Mouse (Mus musculus) neural tube, embryonic 14.5 days (tissue): ENCODE data around the gene Gpr65. TPM values are rescaled to one million over a fixed set of nuclear protein-coding genes. Genes with fewer than 3 reads are reported as not detected.

Source experiments
- ATAC-seq: fragments of 200-750 bp; cut with Nextera tagmentation; 2 replicates; pipeline ENCODE4 v1.8.0; 2017; ENCODE audit warnings: low read depth, mild to moderate bottlenecking, moderate TSS enrichment, moderate library complexity
- H3K27ac ChIP-seq: fragments of 300-500 bp; sonication (generic); 2 replicates; pipeline ENCODE4 v1.5.1; 2014; ENCODE audit warnings: low read depth, mild to moderate bottlenecking, control low read depth, low read length, moderate library complexity, mixed read lengths
- H3K27me3 ChIP-seq: fragments of 300-500 bp; sonication (generic); 2 replicates; pipeline ENCODE4 v1.6.1; 2014; ENCODE audit warnings: low read length; ENCODE audit not compliant: control insufficient read depth, insufficient read depth
- H3K36me3 ChIP-seq: fragments of 300-500 bp; sonication (generic); 2 replicates; pipeline ENCODE4 v1.6.1; 2014; ENCODE audit warnings: low read length, mixed read lengths; ENCODE audit not compliant: control insufficient read depth, insufficient read depth
- H3K4me1 ChIP-seq: fragments of 300-500 bp; sonication (generic); 2 replicates; pipeline ENCODE4 v1.6.1; 2014; ENCODE audit warnings: low read length; ENCODE audit not compliant: control insufficient read depth, insufficient read depth
- H3K4me2 ChIP-seq: fragments of 300-500 bp; sonication (generic); 2 replicates; pipeline ENCODE4 v1.6.1; 2014; ENCODE audit warnings: mild to moderate bottlenecking, low read depth, low read length, control low read depth
- H3K4me3 ChIP-seq: fragments of 300-500 bp; sonication (generic); 2 replicates; pipeline ENCODE4 v1.5.1; 2014; ENCODE audit warnings: low read depth, low read length, control low read depth, mixed read lengths
- H3K9ac ChIP-seq: fragments of 300-500 bp; sonication (generic); replicated peaks from 2 replicates; pipeline ENCODE4 v1.6.1; 2014; ENCODE audit warnings: low read depth, mild to moderate bottlenecking, control low read depth, low read length, mixed read lengths
- H3K9me3 ChIP-seq: fragments of 300-500 bp; sonication (generic); 2 replicates; pipeline ENCODE4 v1.6.1; 2016; ENCODE audit warnings: low read length; ENCODE audit not compliant: control insufficient read depth
- WGBS: fragments of 180-500 bp; shearing (Covaris S2); extraction: QIAGEN DNeasy Blood & Tissue Kit; methylation state at CpG from one replicate; pipeline ENCODE4 v1.1.7; 2014; 5-methylcytosine and 5-hydroxymethylcytosine counted together
- polyA plus RNA-seq: library from polyadenylated mRNA; unstranded; fragments of >200 nt; fragmentation: Nextera tagmentation; extraction: Ambion mirVana; gene quantifications from 2 replicates; pipeline ENCODE4 v1.2.1, GENCODE M21; 2014

Gene Gpr65
- polyA plus RNA-seq, 1 experiment from 2014 or later: not detected

DNA sequence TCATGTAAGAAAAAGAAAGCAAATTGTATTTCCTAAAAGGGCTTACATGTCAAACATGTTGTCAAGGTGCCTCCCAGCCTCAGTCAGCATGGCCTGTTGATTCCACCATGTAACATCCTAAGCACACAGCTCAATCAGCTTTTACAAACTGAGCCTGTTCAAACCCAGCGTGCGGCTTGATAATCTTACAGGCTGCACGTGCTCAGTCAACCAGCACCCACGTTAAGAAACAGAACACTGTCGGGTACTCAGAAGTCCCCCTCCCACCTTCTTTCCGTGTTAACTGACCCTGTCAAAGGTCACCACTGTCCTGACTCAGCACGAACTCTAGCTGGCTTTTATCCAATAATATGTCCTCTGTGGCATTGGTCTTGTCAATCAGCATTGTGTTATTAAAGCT is 4.0 kb downstream of the Gpr65 start:
- Histone ChIP-seq H3K4me1 (no peaks in the 10 kb centered on the region), H3K9ac (no peak overlapping the region), H3K9me3 (no peaks in the 10 kb centered on the region), H3K27ac (no peak overlapping the region), H3K36me3 (no peaks in the 10 kb centered on the region), H3K27me3 (no peaks in the 10 kb centered on the region), H3K4me3 (no peak overlapping the region), H3K4me2 (no peak overlapping the region)
- no peak for ATAC-seq
- WGBS: 74% methylated on average over 7 of the region's 7 CpGs

DNA sequence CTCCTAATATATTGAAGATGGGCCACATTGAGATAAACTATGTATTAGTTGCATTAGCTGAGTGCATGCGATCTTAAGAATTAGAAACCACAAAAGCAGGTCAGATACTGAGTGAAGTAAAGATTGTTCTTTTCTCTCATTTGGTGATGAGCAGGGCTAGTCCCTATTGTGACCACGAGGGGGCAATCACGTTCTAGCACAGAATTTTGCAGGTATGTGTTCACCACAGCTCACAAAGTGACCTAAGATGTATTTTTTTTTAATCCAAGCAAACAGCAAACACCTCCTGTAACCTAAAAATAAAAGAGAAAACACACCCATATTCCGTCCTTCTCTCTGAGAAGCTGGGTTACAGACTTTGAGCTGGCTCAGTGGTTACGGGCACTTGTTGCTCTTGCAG is 12.1 kb downstream of the Gpr65 start:
- ATAC-seq: no peak; the same call in 1 of the 2 replicates
- Histone ChIP-seq H3K4me1 (no peaks in the 10 kb centered on the region), H3K27me3 (no peaks in the 10 kb centered on the region), H3K36me3 (no peaks in the 10 kb centered on the region), H3K4me2 (no peak overlapping the region), H3K9ac (no peak overlapping the region), H3K4me3 (no peak overlapping the region), H3K9me3 (no peaks in the 10 kb centered on the region), H3K27ac (no peak overlapping the region)
- WGBS: 37% methylated on average over 5 of the region's 5 CpGs

DNA sequence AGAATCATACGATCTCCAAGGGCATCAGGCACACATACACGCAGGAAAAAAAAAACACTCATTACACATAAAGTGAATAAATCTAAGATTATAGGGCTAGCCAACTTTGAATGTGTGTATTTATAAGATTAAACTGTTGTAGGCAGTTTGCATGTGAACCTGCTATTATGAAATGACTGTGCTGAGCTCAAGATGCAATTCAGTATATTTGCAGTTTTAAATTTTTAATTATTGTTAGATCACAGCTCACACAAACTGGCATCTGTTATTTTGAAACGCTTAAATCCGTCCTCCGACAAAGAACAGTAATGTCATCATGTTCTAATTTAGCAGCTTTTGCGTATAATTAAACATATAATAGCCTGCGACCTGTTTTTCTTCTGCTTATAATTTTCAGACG is 12.6 kb downstream of the Gpr65 start:
- Histone ChIP-seq H3K4me2 (no peak overlapping the region), H3K4me3 (no peak overlapping the region), H3K36me3 (no peaks in the 10 kb centered on the region), H3K27me3 (no peaks in the 10 kb centered on the region), H3K4me1 (no peaks in the 10 kb centered on the region), H3K9me3 (no peaks in the 10 kb centered on the region), H3K9ac (no peak overlapping the region), H3K27ac (no peak overlapping the region)
- no peak for ATAC-seq
- WGBS: 75% methylated on average over 8 of the region's 8 CpGs

DNA sequence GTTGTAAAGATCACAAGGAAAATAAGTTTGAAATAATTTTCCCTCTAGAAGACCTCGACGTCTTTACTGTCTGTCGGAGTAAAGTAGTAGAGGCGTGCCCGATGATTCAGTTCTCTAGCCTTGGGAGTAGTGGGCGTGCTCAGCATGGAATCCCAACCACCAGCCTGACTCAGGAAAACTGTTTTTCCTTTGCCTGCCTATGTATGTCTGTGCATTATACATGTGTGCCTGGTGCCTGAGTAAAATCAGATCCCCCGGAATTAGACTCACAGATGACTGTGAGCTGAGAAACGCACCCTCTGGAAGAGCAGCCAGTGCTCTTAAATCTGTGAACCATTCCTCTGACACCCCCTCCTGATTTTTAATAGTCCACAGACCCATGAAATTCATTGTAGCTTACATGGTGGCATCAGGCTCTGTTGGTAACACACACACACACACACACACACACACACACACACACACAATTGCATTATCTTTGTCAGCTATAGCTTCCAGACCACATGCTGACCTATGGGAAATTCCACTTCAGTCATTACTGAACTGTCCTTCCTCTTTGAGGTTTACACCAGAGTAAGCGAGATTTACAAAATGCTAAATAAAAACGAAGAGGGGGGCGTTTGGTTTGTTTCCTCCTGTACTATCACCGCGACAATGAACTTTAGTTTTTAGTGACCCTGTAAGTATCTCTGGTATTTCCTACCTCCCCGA is 14.5 kb downstream of the Gpr65 start:
- H3K9me3 ChIP-seq: no peaks in the 10 kb centered on the region
- no peak overlapping the region for H3K4me3 ChIP-seq
- H3K9ac ChIP-seq: no peak overlapping the region
- no peak overlapping the region for H3K4me2 ChIP-seq
- H3K36me3 ChIP-seq: no peaks in the 10 kb centered on the region
- no peak for ATAC-seq
- no peaks in the 10 kb centered on the region for H3K27me3 ChIP-seq
- H3K4me1 ChIP-seq: no peaks in the 10 kb centered on the region
- H3K27ac ChIP-seq: no peak overlapping the region
- WGBS: 87% methylated on average over 14 of the region's 14 CpGs

DNA sequence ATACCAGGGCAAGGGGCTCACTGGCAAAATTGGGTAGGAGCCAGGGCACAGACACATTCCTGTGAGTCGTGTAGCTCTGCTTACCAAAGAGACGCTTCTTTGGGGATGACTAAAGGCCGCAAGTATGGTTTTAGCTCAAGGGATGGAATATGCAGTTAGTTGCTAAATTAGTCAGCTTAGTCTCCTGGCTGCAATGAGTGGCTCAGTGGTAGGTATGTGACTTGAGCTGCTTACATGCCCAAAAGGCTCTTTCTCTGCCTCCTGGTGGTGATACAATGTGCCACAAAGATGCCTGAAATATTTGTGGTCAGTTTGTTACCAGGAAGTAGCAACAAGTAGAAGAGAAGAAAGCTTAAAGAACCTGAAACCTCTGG is 15.0 kb downstream of the Gpr65 start:
- H3K4me2 ChIP-seq: no peak overlapping the region
- H3K27ac ChIP-seq: no peak overlapping the region
- H3K4me1 ChIP-seq: no peaks in the 10 kb centered on the region
- no peaks in the 10 kb centered on the region for H3K36me3 ChIP-seq
- no peak overlapping the region for H3K4me3 ChIP-seq
- H3K9me3 ChIP-seq: no peaks in the 10 kb centered on the region
- no peak overlapping the region for H3K9ac ChIP-seq
- H3K27me3 ChIP-seq: no peaks in the 10 kb centered on the region
- WGBS: 89% methylated on average over 3 of the region's 3 CpGs
- ATAC-seq: no peak

DNA sequence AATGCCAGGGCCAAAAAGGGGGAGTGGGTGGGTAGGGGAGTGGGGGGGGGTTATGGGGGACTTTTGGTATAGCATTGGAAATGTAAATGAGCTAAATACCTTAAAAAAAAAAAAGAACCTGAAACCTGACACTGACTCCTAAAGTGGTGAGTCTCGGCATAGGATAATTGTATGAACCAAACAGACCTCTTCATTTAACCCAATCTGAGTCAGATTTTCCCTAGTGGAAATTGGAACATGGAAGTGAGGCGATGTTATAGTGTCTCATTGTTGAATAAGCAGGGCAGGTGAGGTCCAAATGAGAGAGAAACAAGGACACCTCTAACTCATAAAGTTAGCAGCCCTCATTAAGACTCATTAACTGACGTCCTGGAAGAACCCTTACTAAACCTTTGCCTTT is 16.0 kb downstream of the Gpr65 start:
- WGBS: 91% methylated on average over 3 of the region's 3 CpGs
- H3K9ac ChIP-seq: no peak overlapping the region

DNA sequence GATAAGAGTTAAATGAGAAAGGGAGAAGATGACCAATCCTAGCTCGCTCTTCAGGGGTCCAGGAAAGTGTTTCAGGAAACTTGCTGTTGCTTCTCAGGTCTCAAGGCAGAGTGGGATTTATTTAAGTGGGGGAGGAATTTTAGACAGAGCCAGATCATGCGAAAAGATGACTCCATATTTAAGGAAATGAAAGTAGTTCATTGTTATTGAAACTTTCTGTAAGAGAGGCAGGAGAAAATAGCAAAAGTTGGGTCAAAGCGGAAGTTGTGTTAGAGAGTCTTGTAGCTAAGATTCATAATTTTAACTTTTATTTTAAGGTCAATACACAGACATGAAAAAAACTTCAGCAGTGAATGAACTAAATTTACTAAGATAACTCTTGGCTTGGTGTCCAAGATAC is 22.0 kb downstream of the Gpr65 start:
- no peak for ATAC-seq
- no peak overlapping the region for H3K4me2 ChIP-seq
- no peak overlapping the region for H3K9ac ChIP-seq
- H3K27ac ChIP-seq: no peak overlapping the region
- WGBS: 89% methylated on average over 3 of the region's 3 CpGs
- no peak overlapping the region for H3K4me3 ChIP-seq
- no peaks in the 10 kb centered on the region for H3K27me3 ChIP-seq
- no peaks in the 10 kb centered on the region for H3K9me3 ChIP-seq
- no peaks in the 10 kb centered on the region for H3K36me3 ChIP-seq
- H3K4me1 ChIP-seq: no peaks in the 10 kb centered on the region

More for the DNA sequence above, 16.0 kb downstream of the Gpr65 start:
- Histone ChIP-seq H3K4me1 (no peaks in the 10 kb centered on the region), H3K27me3 (no peaks in the 10 kb centered on the region), H3K27ac (no peak overlapping the region), H3K9me3 (no peaks in the 10 kb centered on the region), H3K36me3 (no peaks in the 10 kb centered on the region), H3K4me2 (no peak overlapping the region), H3K4me3 (no peak overlapping the region)
- ATAC-seq: no peak

DNA sequence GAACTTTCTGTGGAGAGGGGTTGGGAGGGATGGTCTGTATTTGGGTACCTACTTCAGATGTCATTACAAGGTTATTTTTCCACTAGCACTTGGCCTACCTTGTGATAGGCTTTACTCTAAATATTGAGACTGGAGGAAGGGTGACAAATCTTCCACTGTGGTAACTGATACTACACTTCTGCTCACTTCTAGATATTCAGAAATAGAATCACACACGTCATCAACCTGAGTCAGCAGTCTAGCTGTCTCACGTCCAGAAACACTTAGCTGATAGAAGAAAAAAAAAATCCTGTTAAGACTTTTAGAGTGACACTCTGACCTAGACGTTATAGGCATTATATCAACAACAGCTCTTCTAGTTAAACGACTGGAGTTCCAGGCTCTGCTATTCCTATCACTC is 23.8 kb downstream of the Gpr65 start:
- ATAC-seq: no peak
- no peaks in the 10 kb centered on the region for H3K9me3 ChIP-seq
- H3K4me3 ChIP-seq: no peak overlapping the region
- H3K4me1 ChIP-seq: no peaks in the 10 kb centered on the region
- H3K4me2 ChIP-seq: no peak overlapping the region
- H3K36me3 ChIP-seq: no peaks in the 10 kb centered on the region
- H3K9ac ChIP-seq: no peak overlapping the region
- 70% methylated on average over 4 of the region's 4 CpGs for WGBS
- no peaks in the 10 kb centered on the region for H3K27me3 ChIP-seq
- no peak overlapping the region for H3K27ac ChIP-seq

DNA sequence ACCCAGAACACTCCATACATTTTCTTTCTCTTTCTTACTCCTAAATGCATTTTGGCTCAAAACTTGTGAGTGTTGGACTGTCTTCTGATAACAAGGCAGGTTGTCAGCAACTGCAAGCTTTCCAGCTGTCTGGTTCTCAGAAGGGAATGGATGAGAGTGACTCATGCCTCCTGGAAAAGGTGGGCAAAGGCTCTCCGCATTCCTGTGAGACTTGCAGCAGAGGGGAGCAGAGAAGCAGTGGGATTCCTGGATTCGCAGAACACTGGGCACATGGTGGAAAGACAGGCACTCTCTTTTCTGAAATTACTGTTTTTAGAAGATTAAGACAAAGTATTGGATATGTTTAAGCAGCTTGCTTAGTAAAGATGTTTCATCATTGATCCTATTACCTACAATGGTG is 25.8 kb downstream of the Gpr65 start:
- no peaks in the 10 kb centered on the region for H3K4me1 ChIP-seq
- H3K27ac ChIP-seq: no peak overlapping the region
- no peak overlapping the region for H3K4me3 ChIP-seq
- H3K9me3 ChIP-seq: no peaks in the 10 kb centered on the region
- no peaks in the 10 kb centered on the region for H3K27me3 ChIP-seq
- no peak overlapping the region for H3K4me2 ChIP-seq
- no peak for ATAC-seq
- H3K36me3 ChIP-seq: no peaks in the 10 kb centered on the region
- H3K9ac ChIP-seq: no peak overlapping the region
- 91% methylated on average over 2 of the region's 2 CpGs for WGBS
